Mouse (Mus musculus) liver, embryonic 11.5 days (tissue): Measurements from ENCODE around the gene Mmachc. TPM values are rescaled to one million over a fixed set of nuclear protein-coding genes. Genes with fewer than 3 reads are reported as not detected.
"Not testable (repeated sequence)": the region's sequence is repeated elsewhere in the genome, so short reads cannot be mapped to it uniquely, and the experiment has no call there.

Experiments
- ATAC-seq: fragments of 200-750 bp; cut with Nextera tagmentation; replicated peaks from 2 replicates; pipeline ENCODE4 v1.8.0; 2017; ENCODE audit warnings: moderate number of reproducible peaks, mild to moderate bottlenecking, moderate TSS enrichment, moderate library complexity; ENCODE audit not compliant: low FRiP score
- DNase-seq: peaks from one replicate; pipeline ENCODE4 v3.0.0-alpha.2; 2017; ENCODE audit warnings: low spot score
- H3K27ac ChIP-seq: fragments of 300-500 bp; sonication (generic); 2 replicates; pipeline ENCODE4 v1.5.1; 2014; ENCODE audit warnings: mild to moderate bottlenecking, low read depth, low read length, control low read depth
- H3K27me3 ChIP-seq: fragments of 300-500 bp; sonication (generic); replicated peaks from 2 replicates; pipeline ENCODE4 v1.6.1; 2014; ENCODE audit warnings: low read length, mixed read lengths; ENCODE audit not compliant: control insufficient read depth, insufficient read depth
- H3K36me3 ChIP-seq: fragments of 300-500 bp; sonication (generic); 2 replicates; pipeline ENCODE4 v1.6.1; 2014; ENCODE audit warnings: mild to moderate bottlenecking, low read length, moderate library complexity, mixed read lengths; ENCODE audit not compliant: control insufficient read depth, insufficient read depth
- H3K4me1 ChIP-seq: fragments of 300-500 bp; sonication (generic); replicated peaks from 2 replicates; pipeline ENCODE4 v1.6.1; 2014; ENCODE audit warnings: low read length, mixed read lengths; ENCODE audit not compliant: control insufficient read depth, insufficient read depth
- H3K4me2 ChIP-seq: fragments of 300-500 bp; sonication (generic); 2 replicates; pipeline ENCODE4 v1.6.1; 2014; ENCODE audit warnings: mild to moderate bottlenecking, control low read depth, moderate library complexity
- H3K4me3 ChIP-seq: fragments of 300-500 bp; sonication (generic); 2 replicates; pipeline ENCODE4 v1.5.1; 2014; ENCODE audit warnings: low read depth, low read length, control low read depth
- H3K9ac ChIP-seq: fragments of 300-500 bp; sonication (generic); 2 replicates; pipeline ENCODE4 v1.6.1; 2014; ENCODE audit warnings: low read depth, low read length, control low read depth
- H3K9me3 ChIP-seq: fragments of 300-500 bp; sonication (generic); 2 replicates; pipeline ENCODE4 v1.6.1; 2016; ENCODE audit warnings: low read length, inconsistent platforms, mixed read lengths; ENCODE audit not compliant: control insufficient read depth
- WGBS: fragments of 180-500 bp; shearing (Covaris S2); extraction: QIAGEN DNeasy Blood & Tissue Kit; methylation state at CpG from one replicate; pipeline ENCODE4 v1.1.7; 2014; 5-methylcytosine and 5-hydroxymethylcytosine counted together
- polyA plus RNA-seq: library from polyadenylated mRNA; unstranded; fragments of >200 nt; fragmentation: Nextera tagmentation; extraction: Ambion mirVana; gene quantifications from 2 replicates; pipeline ENCODE4 v1.2.1, GENCODE M21; 2014

The Mmachc gene
- polyA plus RNA-seq, 1 experiment from 2014 or later = 27.4 TPM

DNA sequence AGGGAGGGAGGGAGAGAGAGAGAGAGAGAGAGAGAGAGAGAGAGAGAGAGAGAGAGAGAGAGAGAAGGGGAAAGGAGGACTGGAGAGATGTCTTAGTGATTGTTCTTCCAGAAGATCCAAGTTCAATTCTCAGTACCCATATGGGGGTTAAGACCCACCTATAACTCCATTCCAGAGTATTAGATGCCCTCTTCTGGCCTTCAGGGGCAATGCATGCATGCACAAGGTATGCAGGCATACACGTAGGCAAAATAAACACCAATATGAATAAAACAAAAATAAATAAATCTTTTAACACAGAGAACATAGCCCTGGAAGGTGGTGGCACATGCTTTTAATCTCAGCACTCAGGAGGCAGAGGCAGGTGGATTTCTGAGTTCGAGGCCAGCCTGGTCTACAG lies 38.9 kb downstream of the Mmachc start:
- no peaks in the 10 kb centered on the region; the same call in 1 of the 2 replicates for H3K27me3 ChIP-seq
- no peak overlapping the region for H3K4me3 ChIP-seq
- peaks cover 11% of the 10 kb centered on the region for H3K4me1 ChIP-seq
- WGBS = 49% methylated on average over 2 of the region's 2 CpGs
- no peak overlapping the region for H3K27ac ChIP-seq
- no peak overlapping the region for H3K9ac ChIP-seq
- H3K4me2 ChIP-seq = no peak overlapping the region
- H3K9me3 ChIP-seq = no peaks in the 10 kb centered on the region
- no peaks in the 10 kb centered on the region for H3K36me3 ChIP-seq
- no peak for DNase-seq
- no peak for ATAC-seq

DNA sequence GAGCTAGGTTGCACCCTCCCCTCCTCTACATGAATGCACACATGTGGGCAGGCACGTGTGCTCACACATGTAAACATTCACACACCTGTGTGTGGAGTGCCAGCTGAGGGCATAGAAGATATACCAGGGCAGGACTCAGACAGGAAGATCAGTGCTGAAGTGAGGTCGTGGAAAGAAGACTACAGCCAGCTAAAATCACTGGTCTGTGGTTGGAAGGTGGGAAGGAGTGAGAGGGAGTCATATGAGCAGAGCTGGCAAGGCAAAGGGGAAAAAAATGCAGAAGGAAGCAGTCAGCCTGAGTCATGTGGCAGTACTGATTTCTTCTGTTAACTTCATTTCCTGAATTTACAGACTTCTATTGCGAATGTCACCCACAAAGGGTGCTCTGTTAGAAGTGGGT lies 40.1 kb downstream of the Mmachc start:
- Histone ChIP-seq H3K9ac (no peak overlapping the region), H3K4me1 (peaks cover 5% of the 10 kb centered on the region), H3K36me3 (no peaks in the 10 kb centered on the region), H3K27me3 (no peaks in the 10 kb centered on the region; the same call in 1 of the 2 replicates), H3K9me3 (no peaks in the 10 kb centered on the region), H3K27ac (no peak overlapping the region), H3K4me2 (no peak overlapping the region), H3K4me3 (no peak overlapping the region)
- DNase-seq = no peak
- no peak for ATAC-seq
- 42% methylated on average over 3 of the region's 3 CpGs for WGBS

DNA sequence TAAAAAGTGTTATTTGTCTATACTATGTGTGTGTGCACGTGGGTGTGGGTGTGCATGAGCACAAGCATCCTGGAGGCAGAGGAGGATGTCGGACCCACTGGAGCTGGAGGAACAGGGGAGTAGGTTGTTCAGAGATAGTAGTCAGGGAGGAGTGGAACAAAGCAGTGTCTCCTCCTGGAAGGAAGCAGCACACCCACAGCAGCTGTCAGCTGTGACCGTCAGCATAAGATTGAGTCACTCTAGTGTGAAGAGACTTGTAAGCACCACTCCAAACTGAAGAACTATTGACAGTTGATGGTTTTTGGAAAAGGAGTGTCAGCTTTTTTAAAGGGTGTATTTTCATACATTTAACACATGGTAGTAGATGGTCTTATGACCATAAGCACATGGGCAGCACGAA lies 41.6 kb downstream of the Mmachc start:
- ATAC-seq = no peak

DNA sequence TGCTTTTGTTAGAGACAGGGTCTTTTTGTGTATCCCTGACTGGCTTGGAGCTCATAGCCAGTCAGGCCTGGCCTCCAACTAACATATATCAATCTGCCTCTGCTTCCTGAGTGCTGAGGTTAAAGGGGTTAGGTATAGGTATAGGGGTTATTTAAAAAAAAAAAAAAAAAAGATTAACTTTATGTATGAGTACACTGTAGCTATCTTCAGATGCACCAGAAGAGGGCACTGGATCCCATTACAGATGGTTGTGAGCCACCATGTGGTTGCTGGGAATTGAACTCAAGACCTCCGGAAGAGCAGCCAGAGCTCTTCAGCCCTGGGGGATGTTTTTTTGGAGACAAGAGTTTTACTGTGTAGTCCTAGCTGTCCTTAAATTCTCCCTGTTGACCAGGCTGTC lies 46.2 kb downstream of the Mmachc start:
- Histone ChIP-seq H3K9ac (no peak overlapping the region), H3K4me1 (no peaks in the 10 kb centered on the region), H3K4me3 (no peak overlapping the region), H3K27ac (no peak overlapping the region), H3K9me3 (no peaks in the 10 kb centered on the region), H3K36me3 (no peaks in the 10 kb centered on the region), H3K27me3 (no peaks in the 10 kb centered on the region; the same call in 1 of the 2 replicates), H3K4me2 (no peak overlapping the region)
- no peak for ATAC-seq
- 95% methylated on average over 1 of the region's 1 CpGs for WGBS
- no peak for DNase-seq

More for the DNA sequence above, 41.6 kb downstream of the Mmachc start:
- Histone ChIP-seq H3K4me1 (no peaks in the 10 kb centered on the region), H3K4me3 (no peak overlapping the region), H3K27ac (no peak overlapping the region), H3K4me2 (no peak overlapping the region), H3K9ac (no peak overlapping the region), H3K36me3 (no peaks in the 10 kb centered on the region), H3K27me3 (no peaks in the 10 kb centered on the region; the same call in 1 of the 2 replicates), H3K9me3 (no peaks in the 10 kb centered on the region)
- 54% methylated on average over 4 of the region's 4 CpGs for WGBS
- no peak for DNase-seq

DNA sequence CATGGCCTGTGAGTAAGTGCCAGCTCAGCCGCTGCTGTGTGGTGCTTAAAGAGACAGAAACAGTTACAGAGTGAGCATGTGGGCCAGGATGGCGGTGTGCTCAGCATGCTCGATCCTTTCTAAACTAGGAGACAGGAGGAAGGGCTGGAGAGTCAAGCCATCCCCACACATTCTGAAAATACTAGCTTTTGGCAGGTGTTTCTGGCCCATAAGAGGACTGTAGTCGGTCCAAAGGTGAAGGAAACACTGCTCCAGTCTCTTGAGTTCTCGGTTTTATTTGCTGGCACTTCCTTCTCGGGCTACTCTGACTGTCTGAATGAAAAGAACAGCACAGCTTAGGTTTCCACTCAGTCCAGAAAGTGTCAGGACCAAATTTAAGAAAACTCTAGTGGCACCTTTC lies 47.4 kb downstream of the Mmachc start:
- Histone ChIP-seq H3K27me3 (no peaks in the 10 kb centered on the region; the same call in 1 of the 2 replicates), H3K4me2 (no peak overlapping the region), H3K9me3 (no peaks in the 10 kb centered on the region), H3K36me3 (no peaks in the 10 kb centered on the region), H3K9ac (no peak overlapping the region), H3K4me1 (no peaks in the 10 kb centered on the region), H3K4me3 (no peak overlapping the region), H3K27ac (no peak overlapping the region)
- ATAC-seq = no peak
- WGBS = 70% methylated on average over 6 of the region's 6 CpGs
- no peak for DNase-seq

DNA sequence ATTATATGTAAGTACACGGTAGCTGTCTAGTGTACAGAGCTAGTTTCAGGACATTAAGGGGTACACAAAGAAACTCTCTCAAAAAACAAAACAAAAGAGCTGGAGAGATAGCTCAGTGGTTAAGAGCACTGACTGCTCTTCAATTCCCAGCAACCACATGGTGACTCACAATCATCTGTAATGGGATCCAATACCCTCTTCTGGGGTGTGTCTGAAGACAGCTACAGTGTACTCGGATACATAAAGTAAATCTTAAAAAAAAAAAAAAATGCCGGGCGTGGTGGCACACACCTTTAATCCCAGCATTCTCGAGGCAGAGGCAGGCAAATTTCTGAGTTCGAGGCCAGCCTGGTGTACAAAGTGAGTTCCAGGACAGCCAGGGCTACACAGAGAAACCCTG lies 48.3 kb downstream of the Mmachc start:
- not testable (repeated sequence) for H3K4me3 ChIP-seq, H3K9ac ChIP-seq, H3K4me1 ChIP-seq, DNase-seq, ATAC-seq, H3K27ac ChIP-seq, H3K4me2 ChIP-seq, H3K27me3 ChIP-seq, H3K9me3 ChIP-seq, H3K36me3 ChIP-seq
- 80% methylated on average over 6 of the region's 6 CpGs for WGBS

DNA sequence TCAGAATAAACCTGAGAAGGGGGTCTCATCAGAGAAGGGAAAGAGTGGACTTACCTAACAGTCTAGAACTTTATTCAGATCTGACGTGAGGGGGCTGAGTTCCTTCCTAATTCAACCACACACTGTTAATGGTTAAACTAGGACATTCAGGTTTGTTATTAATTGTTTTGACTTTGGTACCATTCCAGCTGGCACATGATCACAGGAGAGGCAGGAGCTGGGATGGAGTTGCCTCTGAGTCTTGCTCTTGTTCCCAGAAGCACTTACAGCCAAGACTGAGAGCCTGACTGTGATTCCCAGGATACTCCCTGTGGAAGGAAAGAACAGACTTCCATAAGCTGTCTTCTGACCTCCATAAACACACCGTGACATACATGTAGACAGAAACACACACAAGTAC lies 48.7 kb downstream of the Mmachc start:
- no peak overlapping the region for H3K4me3 ChIP-seq
- H3K27me3 ChIP-seq = no peaks in the 10 kb centered on the region
- no peak overlapping the region for H3K9ac ChIP-seq
- DNase-seq (no peak), ATAC-seq (no peak)
- no peaks in the 10 kb centered on the region for H3K36me3 ChIP-seq
- no peaks in the 10 kb centered on the region for H3K9me3 ChIP-seq
- 80% methylated on average over 2 of the region's 2 CpGs for WGBS
- H3K27ac ChIP-seq = no peak overlapping the region
- H3K4me2 ChIP-seq = no peak overlapping the region
- no peaks in the 10 kb centered on the region for H3K4me1 ChIP-seq

DNA sequence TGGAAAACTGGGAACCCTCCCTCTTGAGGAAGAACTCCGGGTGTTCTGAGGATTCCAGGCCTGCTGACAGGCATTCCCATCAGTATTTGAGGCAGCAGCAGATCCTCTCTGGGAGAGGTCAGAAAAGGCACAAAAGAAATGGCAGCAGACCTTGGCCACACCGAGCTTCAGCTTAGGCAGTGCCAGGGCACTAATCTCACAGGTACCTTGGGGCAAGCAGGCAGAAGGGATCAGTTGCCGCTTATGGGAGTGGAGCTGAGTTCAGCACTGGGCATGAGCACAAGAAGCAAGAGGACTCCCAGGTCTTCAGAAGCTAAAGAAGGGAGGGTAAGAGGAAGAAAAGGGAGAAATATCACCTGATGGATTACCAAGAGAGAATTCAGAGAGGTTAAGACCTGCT lies 50.2 kb downstream of the Mmachc start:
- no peaks in the 10 kb centered on the region for H3K27me3 ChIP-seq
- no peaks in the 10 kb centered on the region for H3K36me3 ChIP-seq
- H3K4me3 ChIP-seq = no peak overlapping the region
- H3K4me2 ChIP-seq = no peak overlapping the region
- WGBS = 58% methylated on average over 3 of the region's 3 CpGs
- H3K9me3 ChIP-seq = no peaks in the 10 kb centered on the region
- DNase-seq (no peak), ATAC-seq (no peak)
- no peak overlapping the region for H3K27ac ChIP-seq
- H3K9ac ChIP-seq = no peak overlapping the region
- no peaks in the 10 kb centered on the region for H3K4me1 ChIP-seq

DNA sequence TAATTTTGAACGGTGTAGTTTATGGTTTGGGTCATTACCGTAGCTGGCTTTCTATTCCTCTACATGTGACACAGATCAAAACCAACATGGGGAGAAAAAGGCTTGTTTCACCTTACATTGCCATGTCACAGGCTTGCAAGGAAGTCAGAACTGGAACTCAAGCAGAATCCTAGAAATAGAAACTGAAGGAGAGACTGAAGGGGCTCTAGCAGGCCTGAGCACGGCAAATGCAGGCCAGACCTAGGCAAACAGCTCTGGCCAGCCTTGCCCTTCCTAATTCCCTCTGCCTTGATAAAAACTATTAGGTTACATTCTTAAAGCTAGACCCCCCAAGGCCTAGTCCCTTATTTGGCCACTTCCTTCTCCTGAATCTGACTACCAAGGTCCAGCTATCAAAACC lies 52.5 kb downstream of the Mmachc start:
- Histone ChIP-seq H3K4me2 (no peak overlapping the region), H3K4me1 (peaks cover 2% of the 10 kb centered on the region; the same call in 1 of the 2 replicates), H3K27ac (no peak overlapping the region), H3K27me3 (no peaks in the 10 kb centered on the region), H3K36me3 (no peaks in the 10 kb centered on the region), H3K9ac (no peak overlapping the region), H3K9me3 (no peaks in the 10 kb centered on the region), H3K4me3 (no peak overlapping the region)
- 68% methylated on average over 3 of the region's 3 CpGs for WGBS
- ATAC-seq = no peak
- no peak for DNase-seq
